Mouse (Mus musculus) CD4-positive helper T cell, adult 2 months (primary cell): Measurements from ENCODE around the gene Cdkn2a.

Experiments
- DNase-seq: peaks from one replicate; pipeline ENCODE4 v3.0.0-alpha.2; 2012; ENCODE audit warnings: low read depth, missing footprints, low spot score

Gene Cdkn2a

GRCm38 (mm10) chr4:89294486-89295440 lies at the start of gene Cdkn2a:
Cdkn2a (minus strand) TSS chr4:89294653.
- DNase-seq, result peak; percentile 76

- DNase-seq, result no peak
Measured at GRCm38 (mm10) chr4:89313461-89313860, 19.0 kb upstream of the Cdkn2a start.

- peak; percentile 89 for DNase-seq
Measured at GRCm38 (mm10) chr4:89310491-89311254, 16.2 kb upstream of the Cdkn2a start, which contains the start of gene Cdkn2b. Cdkn2b (minus strand) TSS chr4:89311039.

- DNase-seq, result no peak
Measured at GRCm38 (mm10) chr4:89309996-89310395, 15.5 kb upstream of the Cdkn2a start.

- DNase-seq, result no peak
Measured at GRCm38 (mm10) chr4:89308001-89308400, 13.5 kb upstream of the Cdkn2a start.

GRCm38 (mm10) chr4:89306798-89307365 lies 12.4 kb upstream of the Cdkn2a start:
- no peak for DNase-seq

GRCm38 (mm10) chr4:89305691-89306090 lies 11.2 kb upstream of the Cdkn2a start:
- no peak for DNase-seq

- no peak for DNase-seq
Measured at GRCm38 (mm10) chr4:89303281-89303995, 9.0 kb upstream of the Cdkn2a start.

- no peak for DNase-seq
Measured at GRCm38 (mm10) chr4:89302129-89302528, 7.7 kb upstream of the Cdkn2a start.

- DNase-seq, result no peak
Measured at GRCm38 (mm10) chr4:89299721-89300120, 5.3 kb upstream of the Cdkn2a start.

GRCm38 (mm10) chr4:89295441-89296220 lies 1.2 kb upstream of the Cdkn2a start:
- no peak for DNase-seq

GRCm38 (mm10) chr4:89294091-89294485 lies 365 bp downstream of the Cdkn2a start:
- DNase-seq, result no peak

- no peak for DNase-seq
Measured at GRCm38 (mm10) chr4:89293516-89293915, 937 bp downstream of the Cdkn2a start.

- no peak for DNase-seq
Measured at GRCm38 (mm10) chr4:89289028-89289427, 5.4 kb downstream of the Cdkn2a start.

GRCm38 (mm10) chr4:89286566-89286965 lies 7.9 kb downstream of the Cdkn2a start:
- DNase-seq, result no peak

GRCm38 (mm10) chr4:89285688-89286087 lies 8.8 kb downstream of the Cdkn2a start:
- DNase-seq, result no peak

- no peak for DNase-seq
Measured at GRCm38 (mm10) chr4:89282661-89283060, 11.8 kb downstream of the Cdkn2a start.

- DNase-seq, result peak; percentile 34
Measured at GRCm38 (mm10) chr4:89282036-89282566, 12.4 kb downstream of the Cdkn2a start.

GRCm38 (mm10) chr4:89281236-89281635 lies 13.2 kb downstream of the Cdkn2a start:
- no peak for DNase-seq

GRCm38 (mm10) chr4:89279641-89280040 lies 14.8 kb downstream of the Cdkn2a start:
- DNase-seq, result no peak
